Mouse (Mus musculus) liver, postnatal 0 days (tissue): ENCODE data around the gene Prune1. TPM values are rescaled to one million over a fixed set of nuclear protein-coding genes. Genes with fewer than 3 reads are reported as not detected.

ENCODE experiments used
- ATAC-seq: fragments of 200-750 bp; cut with Nextera tagmentation; 2 replicates; pipeline ENCODE4 v1.8.0; 2017; ENCODE audit warnings: mild to moderate bottlenecking, moderate library complexity
- DNase-seq: peaks from one replicate; pipeline ENCODE4 v3.0.0-alpha.2; 2016
- H3K27ac ChIP-seq: fragments of 300-500 bp; sonication (generic); 2 replicates; pipeline ENCODE4 v1.5.1; 2014; ENCODE audit warnings: antibody characterized with exemption, moderate library complexity, mild to moderate bottlenecking, low read depth
- H3K27me3 ChIP-seq: fragments of 300-500 bp; sonication (generic); 2 replicates; pipeline ENCODE4 v1.6.1; 2014; ENCODE audit warnings: low read length, control low read depth, mixed read lengths; ENCODE audit not compliant: insufficient read depth
- H3K36me3 ChIP-seq: fragments of 300-500 bp; sonication (generic); replicated peaks from 2 replicates; pipeline ENCODE4 v1.6.1; 2014; ENCODE audit warnings: mild to moderate bottlenecking, control low read depth, low read length, moderate library complexity, mixed read lengths; ENCODE audit not compliant: insufficient read depth
- H3K4me1 ChIP-seq: fragments of 300-500 bp; sonication (generic); 2 replicates; pipeline ENCODE4 v1.6.1; 2014; ENCODE audit warnings: antibody characterized with exemption, mild to moderate bottlenecking, control low read depth; ENCODE audit not compliant: insufficient read depth
- H3K4me2 ChIP-seq: fragments of 300-500 bp; sonication (generic); 2 replicates; pipeline ENCODE4 v1.6.1; 2014; ENCODE audit warnings: low read depth, mild to moderate bottlenecking, low read length, moderate library complexity, mixed read lengths
- H3K4me3 ChIP-seq: fragments of 300-500 bp; sonication (generic); 2 replicates; pipeline ENCODE4 v1.5.1; 2014; ENCODE audit warnings: low read depth, low read length
- H3K9ac ChIP-seq: fragments of 300-500 bp; sonication (generic); replicated peaks from 2 replicates; pipeline ENCODE4 v1.6.1; 2014; ENCODE audit warnings: mild to moderate bottlenecking, moderate library complexity
- H3K9me3 ChIP-seq: fragments of 300-500 bp; sonication (generic); 2 replicates; pipeline ENCODE4 v1.6.1; 2016; ENCODE audit warnings: mild to moderate bottlenecking, control low read depth, low read length, mixed read lengths
- CTCF ChIP-seq: sonication (generic); IDR thresholded peaks from 2 replicates; pipeline ENCODE4 v1.5.1; 2016; ENCODE audit warnings: antibody characterized with exemption, low read depth
- EP300 ChIP-seq: IDR thresholded peaks from 2 replicates; pipeline ENCODE4 v1.6.1; 2016; ENCODE audit warnings: antibody characterized with exemption, low read depth, mild to moderate bottlenecking
- WGBS: fragments of 180-500 bp; shearing (Covaris S2); extraction: QIAGEN DNeasy Blood & Tissue Kit; methylation state at CpG from one replicate; pipeline ENCODE4 v1.1.7; 2014; ENCODE audit not compliant: insufficient replicate concordance; 5-methylcytosine and 5-hydroxymethylcytosine counted together
- polyA plus RNA-seq: library from polyadenylated mRNA; unstranded; fragments of >200 nt; fragmentation: Nextera tagmentation; extraction: Ambion mirVana; gene quantifications from 2 replicates; pipeline ENCODE4 v1.2.1, GENCODE M21; 2015

Prune1 gene
- 10.6 and 10.7 TPM in 2 replicates for polyA plus RNA-seq

GRCm38 (mm10) chr3:95281216-95282126, at the start of gene Prune1, which contains the start of gene Mindy1:
TSS of gene Prune1 (minus strand) at chr3:95282076.
TSS of gene Mindy1 (plus strand) at chr3:95281345.
- Histone ChIP-seq H3K4me1 (peaks cover 34% of the 10 kb centered on the region), H3K4me3 (peak within 1 kb of the TSS; percentile 74), H3K36me3 (0 out of 2 replicates have a peak, but pooled peaks cover 2% of the 10 kb centered on the region), H3K9me3 (no peaks in the 10 kb centered on the region), H3K9ac (peak within 1 kb of the TSS; percentile 86), H3K27me3 (no peaks in the 10 kb centered on the region), H3K4me2 (peak within 1 kb of the TSS; percentile 83), H3K27ac (peak within 1 kb of the TSS; percentile 98)
- WGBS: 1% methylated on average over 52 of the region's 53 CpGs
- DNase-seq (peak; percentile 99), ATAC-seq (peak; percentile 82)
- peak; percentile 63 for TF ChIP-seq CTCF
- 0 out of 2 replicates have a peak, but pooled peaks have one; percentile 49 for TF ChIP-seq EP300

- peaks cover 54% of the 10 kb centered on the region for H3K36me3 ChIP-seq
- H3K27ac ChIP-seq: no peak overlapping the region
- H3K4me1 ChIP-seq: no peaks in the 10 kb centered on the region
- H3K9ac ChIP-seq: no peak overlapping the region
- H3K4me3 ChIP-seq: no peak overlapping the region
- H3K9me3 ChIP-seq: no peaks in the 10 kb centered on the region
- TF ChIP-seq CTCF (no peak), EP300 (no peak)
- WGBS: 63% methylated on average over 1 of the region's 1 CpGs
- no peaks in the 10 kb centered on the region for H3K27me3 ChIP-seq
- H3K4me2 ChIP-seq: no peak overlapping the region
- ATAC-seq (no peak), DNase-seq (no peak)
Measured at GRCm38 (mm10) chr3:95331528-95331927, 49.7 kb upstream of the Prune1 start.

GRCm38 (mm10) chr3:95328803-95329404, 47.0 kb upstream of the Prune1 start:
- no peak overlapping the region for H3K27ac ChIP-seq
- H3K36me3 ChIP-seq: peaks cover 64% of the 10 kb centered on the region
- no peak overlapping the region for H3K4me3 ChIP-seq
- H3K9me3 ChIP-seq: no peaks in the 10 kb centered on the region
- H3K4me2 ChIP-seq: no peak overlapping the region
- DNase-seq (no peak), ATAC-seq (no peak)
- peaks cover 2% of the 10 kb centered on the region for H3K4me1 ChIP-seq
- H3K9ac ChIP-seq: no peak overlapping the region
- TF ChIP-seq CTCF: no peak
- no peak for TF ChIP-seq EP300
- H3K27me3 ChIP-seq: no peaks in the 10 kb centered on the region
- 71% methylated on average over 1 of the region's 1 CpGs for WGBS

- Histone ChIP-seq H3K4me2 (no peak overlapping the region), H3K36me3 (peaks cover 90% of the 10 kb centered on the region), H3K27ac (no peak overlapping the region), H3K9ac (no peak overlapping the region), H3K9me3 (no peaks in the 10 kb centered on the region), H3K27me3 (no peaks in the 10 kb centered on the region), H3K4me1 (peaks cover 16% of the 10 kb centered on the region), H3K4me3 (no peak overlapping the region)
- peak; percentile 55 for TF ChIP-seq CTCF
- TF ChIP-seq EP300: no peak
- 85% methylated on average over 6 of the region's 6 CpGs for WGBS
- DNase-seq (no peak), ATAC-seq (0 out of 2 replicates have a peak, but pooled peaks have one; percentile 20)
Measured at GRCm38 (mm10) chr3:95324454-95325144, 42.7 kb upstream of the Prune1 start.

- TF ChIP-seq CTCF (no peak), EP300 (no peak)
- ATAC-seq: no peak
- H3K27me3 ChIP-seq: no peaks in the 10 kb centered on the region
- H3K9ac ChIP-seq: no peak overlapping the region
- no peak overlapping the region for H3K4me3 ChIP-seq
- H3K36me3 ChIP-seq: peaks cover 84% of the 10 kb centered on the region
- no peak for DNase-seq
- no peaks in the 10 kb centered on the region for H3K9me3 ChIP-seq
- peak overlapping the region; percentile 52; the same call in 1 of the 2 replicates for H3K27ac ChIP-seq
- WGBS: 69% methylated on average over 3 of the region's 3 CpGs
- no peak overlapping the region for H3K4me2 ChIP-seq
- H3K4me1 ChIP-seq: peaks cover 25% of the 10 kb centered on the region
Measured at GRCm38 (mm10) chr3:95323429-95323828, 41.6 kb upstream of the Prune1 start.
